In the genomic region with DNA sequence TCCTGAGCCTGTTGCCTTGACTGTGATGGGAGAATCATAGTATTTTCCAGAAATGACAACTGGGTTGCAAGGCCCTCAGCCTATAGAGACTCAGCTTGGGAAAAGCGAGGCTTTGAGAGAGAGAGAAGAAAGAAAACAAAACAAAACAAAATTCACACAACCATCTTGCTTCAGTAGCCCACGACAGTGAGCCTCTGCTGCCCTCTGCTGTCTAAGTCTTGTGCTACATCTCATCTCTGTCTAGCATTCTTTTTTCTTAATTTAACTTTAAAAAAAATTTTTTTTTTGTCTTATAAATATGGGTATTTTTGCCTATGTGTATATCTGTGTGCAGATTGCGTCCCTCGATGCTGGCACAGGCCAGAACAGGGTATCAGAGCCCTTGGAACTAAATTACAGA, we compare ENCODE assay signal across 7 mouse cellular contexts.
A peak's percentile ranks its signal among the peaks of the same experiment; 100 is the strongest.
DNase-seq lines count a peak whose midpoint lies in the region; ATAC-seq and TF ChIP-seq lines count a peak whose summit lies in the region.

No protein-coding gene starts in this region.

- peak; percentile 67 to 78 for DNase-seq in layer of hippocampus, postnatal 10 days (ENCODE audit: low spot score in 2 of 2)
- DNase-seq in layer of hippocampus, postnatal 36 days: no peak
- peak; percentile 24 for DNase-seq in CH12.LX (ENCODE audit: extremely low read depth)
- DNase-seq in adrenal gland, adult 2 months: peak; percentile 19
- DNase-seq in limb, embryonic 14.5 days (ENCODE audit: low spot score): peak; percentile 59
- DNase-seq in retina, postnatal 7 days (ENCODE audit: low read depth, low spot score): peak; percentile 33

- peak in 1 of 2 experiments; percentile 74; a peak in 3 of 4 replicates for TF ChIP-seq CTCF in CH12.LX (conservative IDR thresholded peaks at IDR 0.05 in 1 of 2, IDR thresholded peaks at IDR 0.05 in 1 of 2; ENCODE audit: low read depth in 2 of 2, low read length in 2 of 2)
- TF ChIP-seq CTCF in embryonic fibroblast, embryonic 13.5 days (IDR thresholded peaks at IDR 0.05; ENCODE audit: borderline replicate concordance, insufficient read depth, low read length): peak; percentile 76; the same call in 1 of the 2 replicates

- TF ChIP-seq POLR2A in CH12.LX (IDR thresholded peaks at IDR 0.05; ENCODE audit: low read depth, low read length): no peak
- TF ChIP-seq POLR2A in embryonic fibroblast, embryonic 13.5 days (IDR thresholded peaks at IDR 0.05; ENCODE audit: low read depth, low read length): no peak
- no peak for TF ChIP-seq POLR2A in limb, embryonic 14.5 days (IDR thresholded peaks at IDR 0.05; ENCODE audit: borderline replicate concordance, extremely low read depth, insufficient read depth, insufficient read length)

- dilution Hi-C loops in CH12.LX (cut with MboI; ENCODE audit: extremely low pct_ligation_motif_present, extremely low pct_unique_long_range_greater_than_20kb, low sequenced_read_pairs): no loop called here

- no peak overlapping the region for H3K4me2 ChIP-seq in CH12.LX (ENCODE audit: insufficient read depth, low read depth, poor library complexity, severe bottlenecking)
- no peak overlapping the region for H3K4me2 ChIP-seq in limb, embryonic 14.5 days (replicated peaks; ENCODE audit: low read depth, low read length, severe bottlenecking)

- H3K27me3 ChIP-seq in CH12.LX (replicated peaks): peaks cover 35% of the 10 kb centered on the region
- no peaks in the 10 kb centered on the region for H3K27me3 ChIP-seq in limb, embryonic 14.5 days (ENCODE audit: control insufficient read depth, insufficient read depth, low read length)

- no peak for TF ChIP-seq EP300 in CH12.LX (IDR thresholded peaks at IDR 0.05; ENCODE audit: low read length)

- H3K4me3 ChIP-seq in CH12.LX (replicated peaks in 1 of 3; ENCODE audit: low read depth in 2 of 3, low read length in 2 of 3, poor library complexity in 1 of 3): no peak overlapping the region
- H3K4me3 ChIP-seq in embryonic fibroblast, embryonic 13.5 days (ENCODE audit: insufficient read depth, low read length): no peak overlapping the region
- H3K4me3 ChIP-seq in limb, embryonic 14.5 days (replicated peaks; ENCODE audit: low read length): no peak overlapping the region

- no peak for ATAC-seq in limb, embryonic 14.5 days (ENCODE audit: low FRiP score, low read depth)

- no peak overlapping the region for H3K27ac ChIP-seq in CH12.LX (ENCODE audit: insufficient read depth, low read depth)
- no peak overlapping the region for H3K27ac ChIP-seq in embryonic fibroblast, embryonic 13.5 days (ENCODE audit: insufficient read depth, low read length)
- H3K27ac ChIP-seq in limb, embryonic 14.5 days (replicated peaks; ENCODE audit: low read depth, low read length): no peak overlapping the region

- 37% methylated on average over 4 of the region's 4 CpGs for WGBS in limb, embryonic 14.5 days

- H3K79me2 ChIP-seq in CH12.LX (replicated peaks; ENCODE audit: control insufficient read depth, extremely low read depth, insufficient read depth, poor library complexity, severe bottlenecking): no peaks in the 10 kb centered on the region

- peaks cover 3 to 6% of the 10 kb centered on the region in 2 experiments for H3K4me1 ChIP-seq in CH12.LX (ENCODE audit: control insufficient read depth in 1 of 2, insufficient read depth in 2 of 2)
- no peaks in the 10 kb centered on the region for H3K4me1 ChIP-seq in embryonic fibroblast, embryonic 13.5 days (ENCODE audit: control insufficient read depth, insufficient read depth, low read length)
- H3K4me1 ChIP-seq in limb, embryonic 14.5 days (ENCODE audit: control insufficient read depth, insufficient read depth, low read length): no peaks in the 10 kb centered on the region

- TF ChIP-seq RAD21 in CH12.LX (IDR thresholded peaks at IDR 0.05; ENCODE audit: low read depth, low read length): peak; percentile 67

- no peaks in the 10 kb centered on the region for H3K9me3 ChIP-seq in CH12.LX (replicated peaks; ENCODE audit: low read length)
- H3K9me3 ChIP-seq in limb, embryonic 14.5 days (ENCODE audit: control insufficient read depth, low read length): no peaks in the 10 kb centered on the region

- no peak overlapping the region for H3K9ac ChIP-seq in CH12.LX (ENCODE audit: insufficient read depth, low read depth)
- no peak overlapping the region for H3K9ac ChIP-seq in limb, embryonic 14.5 days (ENCODE audit: low read depth, low read length, severe bottlenecking)

- in situ Hi-C loops in CH12.LX (cut with MboI; ENCODE audit: low pct_ligation_motif_present, low pct_unique_long_range_greater_than_20kb, low sequenced_read_pairs): loop anchor here (10.0 kb wide), 1 partner anchor 291 kb away; no protein-coding TSS in a partner anchor

- no peaks in the 10 kb centered on the region for H3K36me3 ChIP-seq in CH12.LX (replicated peaks in 1 of 2; ENCODE audit: control insufficient read depth in 1 of 2, insufficient read depth in 1 of 2, low read length in 1 of 2)
- no peaks in the 10 kb centered on the region for H3K36me3 ChIP-seq in limb, embryonic 14.5 days (ENCODE audit: control insufficient read depth, insufficient read depth, low read length)

TF ChIP-seq in CH12.LX, 34 proteins besides CTCF, POLR2A, EP300 and RAD21:
- TF ChIP-seq SMC3 (IDR thresholded peaks at IDR 0.05; ENCODE audit: low read depth, low read length): peak; percentile 65
- TF ChIP-seq ZMIZ1 (IDR thresholded peaks at IDR 0.05; ENCODE audit: low read depth, low read length): no peak
- TF ChIP-seq MAZ (IDR thresholded peaks at IDR 0.05; ENCODE audit: low read depth, low read length): no peak
- no peak for TF ChIP-seq ELF1 (IDR thresholded peaks at IDR 0.05; ENCODE audit: low read depth, low read length)
TF ChIP-seq in CH12.LX: peak in this region for 1.

Comparison
In these comparisons a context has a peak if more than half of its experiments do, and no peak if none do; other contexts are left out.
1. DNase-seq: peak in layer of hippocampus, postnatal 10 days (2 of 2), CH12.LX (single experiment), adrenal gland, adult 2 months (single experiment), limb, embryonic 14.5 days (single experiment) and retina, postnatal 7 days (single experiment); none in layer of hippocampus, postnatal 36 days (0 of 2).